Mouse (Mus musculus): ENCODE results near the gene Lasp1. TPM values are rescaled to one million over a fixed set of nuclear protein-coding genes. Genes with fewer than 3 reads are reported as not detected.

Lasp1 gene
- polyA plus RNA-seq, 1 experiment, result 69.4 TPM

GRCm38 (mm10) chr11:97810356-97810755 is 11.6 kb downstream of the Lasp1 start:
- TF ChIP-seq POLR2A (IDR thresholded peaks at IDR 0.05; ENCODE audit: low read depth, low read length), result no peak
- TF ChIP-seq CTCF (IDR thresholded peaks at IDR 0.05; ENCODE audit: extremely low read depth, insufficient read depth, insufficient read length, insufficient replicate concordance), result no peak
- Histone ChIP-seq H3K27me3 (ENCODE audit: control insufficient read depth, insufficient read depth, low read length) (no peaks in the 10 kb centered on the region), H3K27ac (ENCODE audit: insufficient read depth, low read length) (peak overlapping the region; percentile 30; the same call in 1 of the 2 replicates), H3K4me3 (ENCODE audit: extremely low read depth, insufficient read depth, insufficient read length) (no peak overlapping the region), H3K4me1 (ENCODE audit: control insufficient read depth, insufficient read depth, insufficient read length) (peaks cover 29% of the 10 kb centered on the region; the same call in 1 of the 2 replicates), H3K36me3 (ENCODE audit: control insufficient read depth, insufficient read depth, low read length) (peaks cover 16% of the 10 kb centered on the region)
- 50% methylated on average over 7 of the region's 7 CpGs for WGBS
- peak in 1 of 2 experiments; percentile 41 for DNase-seq (ENCODE audit: low read depth in 1 of 2, low spot score in 2 of 2)

GRCm38 (mm10) chr11:97810970-97811369 is 12.2 kb downstream of the Lasp1 start:
- peaks cover 21% of the 10 kb centered on the region for H3K36me3 ChIP-seq (ENCODE audit: control insufficient read depth, insufficient read depth, low read length)
- H3K27me3 ChIP-seq (ENCODE audit: control insufficient read depth, insufficient read depth, low read length), result no peaks in the 10 kb centered on the region
- no peak for DNase-seq (ENCODE audit: low read depth in 1 of 2, low spot score in 2 of 2)
- no peak overlapping the region for H3K4me3 ChIP-seq (ENCODE audit: extremely low read depth, insufficient read depth, insufficient read length)
- TF ChIP-seq POLR2A (IDR thresholded peaks at IDR 0.05; ENCODE audit: low read depth, low read length) (no peak), CTCF (IDR thresholded peaks at IDR 0.05; ENCODE audit: extremely low read depth, insufficient read depth, insufficient read length, insufficient replicate concordance) (no peak)
- H3K27ac ChIP-seq (ENCODE audit: insufficient read depth, low read length), result no peak overlapping the region
- peaks cover 27% of the 10 kb centered on the region; the same call in 1 of the 2 replicates for H3K4me1 ChIP-seq (ENCODE audit: control insufficient read depth, insufficient read depth, insufficient read length)
- 64% methylated on average over 3 of the region's 3 CpGs for WGBS

GRCm38 (mm10) chr11:97811569-97812362 is 13.0 kb downstream of the Lasp1 start:
- Histone ChIP-seq H3K27me3 (ENCODE audit: control insufficient read depth, insufficient read depth, low read length) (no peaks in the 10 kb centered on the region), H3K4me1 (ENCODE audit: control insufficient read depth, insufficient read depth, insufficient read length) (peaks cover 21% of the 10 kb centered on the region; the same call in 1 of the 2 replicates), H3K27ac (ENCODE audit: insufficient read depth, low read length) (no peak overlapping the region), H3K4me3 (ENCODE audit: extremely low read depth, insufficient read depth, insufficient read length) (no peak overlapping the region), H3K36me3 (ENCODE audit: control insufficient read depth, insufficient read depth, low read length) (peaks cover 28% of the 10 kb centered on the region)
- DNase-seq (ENCODE audit: low read depth in 1 of 2, low spot score in 2 of 2), result no peak
- no peak for TF ChIP-seq POLR2A (IDR thresholded peaks at IDR 0.05; ENCODE audit: low read depth, low read length)
- TF ChIP-seq CTCF (IDR thresholded peaks at IDR 0.05; ENCODE audit: extremely low read depth, insufficient read depth, insufficient read length, insufficient replicate concordance), result no peak
- WGBS, result 79% methylated on average over 13 of the region's 13 CpGs

GRCm38 (mm10) chr11:97812491-97812921 is 13.7 kb downstream of the Lasp1 start:
- TF ChIP-seq POLR2A (IDR thresholded peaks at IDR 0.05; ENCODE audit: low read depth, low read length) (no peak), CTCF (IDR thresholded peaks at IDR 0.05; ENCODE audit: extremely low read depth, insufficient read depth, insufficient read length, insufficient replicate concordance) (no peak)
- Histone ChIP-seq H3K4me1 (ENCODE audit: control insufficient read depth, insufficient read depth, insufficient read length) (peaks cover 19% of the 10 kb centered on the region; the same call in 1 of the 2 replicates), H3K4me3 (ENCODE audit: extremely low read depth, insufficient read depth, insufficient read length) (no peak overlapping the region), H3K27me3 (ENCODE audit: control insufficient read depth, insufficient read depth, low read length) (no peaks in the 10 kb centered on the region), H3K27ac (ENCODE audit: insufficient read depth, low read length) (no peak overlapping the region), H3K36me3 (ENCODE audit: control insufficient read depth, insufficient read depth, low read length) (peaks cover 30% of the 10 kb centered on the region)
- 85% methylated on average over 3 of the region's 3 CpGs for WGBS
- no peak for DNase-seq (ENCODE audit: low read depth in 1 of 2, low spot score in 2 of 2)

GRCm38 (mm10) chr11:97813085-97813484 is 14.3 kb downstream of the Lasp1 start:
- peaks cover 32% of the 10 kb centered on the region for H3K36me3 ChIP-seq (ENCODE audit: control insufficient read depth, insufficient read depth, low read length)
- WGBS, result 72% methylated on average over 7 of the region's 7 CpGs
- no peak for TF ChIP-seq CTCF (IDR thresholded peaks at IDR 0.05; ENCODE audit: extremely low read depth, insufficient read depth, insufficient read length, insufficient replicate concordance)
- no peak for TF ChIP-seq POLR2A (IDR thresholded peaks at IDR 0.05; ENCODE audit: low read depth, low read length)
- H3K27me3 ChIP-seq (ENCODE audit: control insufficient read depth, insufficient read depth, low read length), result no peaks in the 10 kb centered on the region
- no peak overlapping the region for H3K4me3 ChIP-seq (ENCODE audit: extremely low read depth, insufficient read depth, insufficient read length)
- H3K4me1 ChIP-seq (ENCODE audit: control insufficient read depth, insufficient read depth, insufficient read length), result peaks cover 17% of the 10 kb centered on the region; the same call in 1 of the 2 replicates
- no peak for DNase-seq (ENCODE audit: low read depth in 1 of 2, low spot score in 2 of 2)
- no peak overlapping the region for H3K27ac ChIP-seq (ENCODE audit: insufficient read depth, low read length)

GRCm38 (mm10) chr11:97813746-97814515 is 15.1 kb downstream of the Lasp1 start:
- TF ChIP-seq POLR2A (IDR thresholded peaks at IDR 0.05; ENCODE audit: low read depth, low read length), result no peak

More at GRCm38 (mm10) chr11:97813746-97814515, 15.1 kb downstream of the Lasp1 start:
- H3K4me1 ChIP-seq (ENCODE audit: control insufficient read depth, insufficient read depth, insufficient read length), result peaks cover 19% of the 10 kb centered on the region; the same call in 1 of the 2 replicates
- H3K36me3 ChIP-seq (ENCODE audit: control insufficient read depth, insufficient read depth, low read length), result peaks cover 29% of the 10 kb centered on the region
- H3K27me3 ChIP-seq (ENCODE audit: control insufficient read depth, insufficient read depth, low read length), result no peaks in the 10 kb centered on the region
- no peak for DNase-seq (ENCODE audit: low read depth in 1 of 2, low spot score in 2 of 2)
- 86% methylated on average over 17 of the region's 17 CpGs for WGBS
- no peak overlapping the region for H3K4me3 ChIP-seq (ENCODE audit: extremely low read depth, insufficient read depth, insufficient read length)
- H3K27ac ChIP-seq (ENCODE audit: insufficient read depth, low read length), result no peak overlapping the region

Data from spleen, adult 2 months (tissue).